Mouse (Mus musculus): ENCODE data around the gene Sept3.

DNA sequence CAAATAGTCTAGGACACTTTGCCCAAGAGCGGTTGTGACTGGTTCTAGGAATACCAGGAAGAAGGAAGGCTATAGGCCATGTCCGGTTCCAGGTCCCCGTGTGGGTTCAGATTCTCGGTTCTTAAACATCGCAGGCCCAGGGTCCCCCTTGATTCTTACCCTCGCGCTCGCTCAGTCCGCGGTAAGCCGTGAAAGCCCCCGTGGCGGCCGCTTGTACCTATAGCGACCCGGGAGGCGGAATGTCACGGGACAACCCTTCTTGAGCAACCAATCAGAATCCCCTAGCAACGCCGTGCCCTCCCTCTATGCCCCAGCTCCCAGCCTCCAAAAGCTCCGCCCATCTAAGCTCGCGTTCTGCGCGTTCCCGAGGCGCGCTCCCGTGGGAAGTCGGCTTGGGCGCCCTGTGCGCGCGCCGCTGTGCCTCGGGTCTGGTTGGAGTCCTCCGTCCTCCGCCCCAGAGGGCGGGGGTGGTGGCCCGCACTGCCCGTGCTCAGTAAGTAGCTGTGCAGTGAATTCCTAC lies 64.0 kb downstream of the Sept3 start, which contains the start of the genes Naga, Pheta2 and Smdt1:
- TF ChIP-seq ZNF384 (IDR thresholded peaks at IDR 0.05; ENCODE audit: low read depth, low read length) (no peak), ZC3H11A (IDR thresholded peaks at IDR 0.05; ENCODE audit: borderline replicate concordance, low read depth, low read length) (no peak), MAFK (IDR thresholded peaks at IDR 0.05; ENCODE audit: insufficient read depth, low read depth, low read length) (no peak), HCFC1 (IDR thresholded peaks at IDR 0.05; ENCODE audit: borderline replicate concordance, insufficient read depth, low read length) (no peak), CHD2 (IDR thresholded peaks at IDR 0.05; ENCODE audit: low read depth, low read length) (no peak)
